ENCODE assay signal across 9 mouse cellular contexts in the genomic region with DNA sequence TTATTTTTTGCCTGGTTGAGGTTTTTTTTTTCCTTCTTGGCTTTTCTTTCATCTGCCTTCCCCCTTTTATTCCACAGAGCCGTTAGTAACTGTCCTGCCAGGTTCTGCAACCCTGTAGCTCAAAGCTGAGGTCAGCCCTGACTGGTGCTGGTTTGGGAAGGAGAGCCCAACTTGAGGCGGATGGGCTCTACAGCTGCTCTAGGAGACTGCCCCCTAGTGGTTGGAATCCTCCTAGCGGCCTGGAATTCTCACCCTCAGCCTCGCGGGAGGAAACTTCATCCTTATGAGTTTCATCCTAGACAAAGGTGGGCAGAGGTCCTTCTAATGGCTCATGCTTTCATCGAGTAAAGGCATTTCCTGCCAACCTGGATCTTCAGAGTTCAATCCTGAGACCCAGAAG. TPM values are rescaled to one million over a fixed set of nuclear protein-coding genes. Genes with fewer than 3 reads are reported as not detected.
DNase-seq lines count a peak whose midpoint lies in the region; ATAC-seq lines count a peak whose summit lies in the region.
"Had no signal": no experiment of that assay in that cellular context is flagged by ENCODE, and none has a peak within 500 bp of the region (broad histone marks: within the 10 kb centered on the region; RNA-seq: fewer than 3 reads in every experiment).

No protein-coding gene starts in this region.

- ATAC-seq in kidney, embryonic 16.5 days (ENCODE audit: low FRiP score, low TSS enrichment): no peak
- ATAC-seq in liver, embryonic 11.5 days (replicated peaks; ENCODE audit: low FRiP score): no peak

- peaks cover 8% of the 10 kb centered on the region; the same call in 1 of the 2 replicates for H3K4me1 ChIP-seq in kidney, embryonic 16.5 days (ENCODE audit: insufficient read depth, low read length)
- no peaks in the 10 kb centered on the region for H3K4me1 ChIP-seq in liver, embryonic 11.5 days (replicated peaks; ENCODE audit: control insufficient read depth, insufficient read depth, low read length)
- H3K4me1 ChIP-seq: embryonic facial prominence, embryonic 15.5 days had no signal

- H3K27me3 ChIP-seq in kidney, embryonic 16.5 days (ENCODE audit: insufficient read depth, low read length): no peaks in the 10 kb centered on the region
- H3K27me3 ChIP-seq in liver, embryonic 11.5 days (replicated peaks; ENCODE audit: control insufficient read depth, insufficient read depth, low read length): no peaks in the 10 kb centered on the region
- H3K27me3 ChIP-seq: embryonic facial prominence, embryonic 15.5 days had no signal

- no peak overlapping the region for H3K27ac ChIP-seq in kidney, embryonic 16.5 days (ENCODE audit: low read length)
- no peak overlapping the region for H3K27ac ChIP-seq in liver, embryonic 11.5 days (ENCODE audit: low read depth, low read length)
- H3K27ac ChIP-seq: embryonic facial prominence, embryonic 15.5 days had no signal

- H3K9ac ChIP-seq in kidney, embryonic 16.5 days (replicated peaks; ENCODE audit: low read length): no peak overlapping the region
- no peak overlapping the region for H3K9ac ChIP-seq in liver, embryonic 11.5 days (ENCODE audit: low read depth, low read length)
- H3K9ac ChIP-seq: embryonic facial prominence, embryonic 15.5 days had no signal

- H3K9me3 ChIP-seq in kidney, embryonic 16.5 days (ENCODE audit: low read length): 0 out of 2 replicates have a peak, but pooled peaks cover 2% of the 10 kb centered on the region
- no peaks in the 10 kb centered on the region for H3K9me3 ChIP-seq in liver, embryonic 11.5 days (ENCODE audit: control insufficient read depth, low read length)
- H3K9me3 ChIP-seq: embryonic facial prominence, embryonic 15.5 days had no signal

- peak; percentile 74 for DNase-seq in kidney, adult 18-20 months
- peak; percentile 81 for DNase-seq in adrenal gland, postnatal 14 days
- peak; percentile 61 for DNase-seq in embryo, embryonic 11 days
- DNase-seq in induced T-regulatory cell, adult 2 months (ENCODE audit: low read depth): peak; percentile 82
- DNase-seq in liver, embryonic 11.5 days (ENCODE audit: low spot score): peak; percentile 46
- peak; percentile 66 for DNase-seq in ovary, postnatal 36 days (ENCODE audit: low spot score)
- DNase-seq in thymus, postnatal 36 days: peak; percentile 64 to 69

- H3K36me3 ChIP-seq in kidney, embryonic 16.5 days (ENCODE audit: insufficient read depth, low read length): no peaks in the 10 kb centered on the region
- no peaks in the 10 kb centered on the region for H3K36me3 ChIP-seq in liver, embryonic 11.5 days (ENCODE audit: control insufficient read depth, insufficient read depth, low read length)
- H3K36me3 ChIP-seq: embryonic facial prominence, embryonic 15.5 days had no signal

- no peak overlapping the region for H3K4me2 ChIP-seq in kidney, embryonic 16.5 days (replicated peaks; ENCODE audit: low read depth, low read length)
- no peak overlapping the region for H3K4me2 ChIP-seq in liver, embryonic 11.5 days
- H3K4me2 ChIP-seq: embryonic facial prominence, embryonic 15.5 days had no signal

- H3K4me3 ChIP-seq in kidney, embryonic 16.5 days (ENCODE audit: low read length): no peak overlapping the region
- no peak overlapping the region for H3K4me3 ChIP-seq in liver, embryonic 11.5 days (ENCODE audit: low read depth, low read length)
- H3K4me3 ChIP-seq: embryonic facial prominence, embryonic 15.5 days had no signal

- WGBS in kidney, embryonic 16.5 days: 56% methylated on average over 6 of the region's 6 CpGs
- 28% methylated on average over 6 of the region's 6 CpGs for WGBS in liver, embryonic 11.5 days

RNA-seq across cellular contexts. Expression of a gene that starts 51.5 kb away (rescaled TPM):
- polyA plus RNA-seq in kidney, embryonic 16.5 days (2015; fragmentation: Nextera tagmentation; extraction: Ambion mirVana): 1,506 and 1,750 TPM in 2 replicates
- 355 and 495 TPM in 2 replicates for total RNA-seq in adrenal gland, postnatal 14 days (2021)
- polyA plus RNA-seq in liver, embryonic 11.5 days (2014; fragmentation: Nextera tagmentation; extraction: Ambion mirVana): 984 and 1,116 TPM in 2 replicates
